Mouse (Mus musculus) midbrain, embryonic 11.5 days (tissue): ENCODE results near the gene Ccn1. TPM values are rescaled to one million over a fixed set of nuclear protein-coding genes. Genes with fewer than 3 reads are reported as not detected.

Experiments used
- ATAC-seq: fragments of 200-750 bp; cut with Nextera tagmentation; 2 replicates; pipeline ENCODE4 v1.8.0; 2017; ENCODE audit warnings: moderate TSS enrichment, moderate library complexity; ENCODE audit not compliant: low FRiP score
- DNase-seq: peaks from one replicate; pipeline ENCODE4 v3.0.0; 2015; ENCODE audit warnings: low spot score; ENCODE audit errors: missing footprints
- H3K27ac ChIP-seq: fragments of 300-500 bp; sonication (generic); 2 replicates; pipeline ENCODE4 v1.5.1; 2014; ENCODE audit warnings: low read depth, low read length
- H3K27me3 ChIP-seq: fragments of 300-500 bp; sonication (generic); 2 replicates; pipeline ENCODE4 v1.6.1; 2014; ENCODE audit warnings: mild to moderate bottlenecking, low read length, moderate library complexity, mixed read lengths; ENCODE audit not compliant: control insufficient read depth, insufficient read depth
- H3K36me3 ChIP-seq: fragments of 300-500 bp; sonication (generic); 2 replicates; pipeline ENCODE4 v1.6.1; 2014; ENCODE audit warnings: mild to moderate bottlenecking, low read length, moderate library complexity, mixed read lengths; ENCODE audit not compliant: control insufficient read depth, insufficient read depth
- H3K4me1 ChIP-seq: fragments of 300-500 bp; sonication (generic); 2 replicates; pipeline ENCODE4 v1.6.1; 2014; ENCODE audit warnings: low read length; ENCODE audit not compliant: control insufficient read depth, insufficient read depth
- H3K4me2 ChIP-seq: fragments of 300-500 bp; sonication (generic); 2 replicates; pipeline ENCODE4 v1.6.1; 2014; ENCODE audit warnings: mild to moderate bottlenecking, moderate library complexity
- H3K4me3 ChIP-seq: fragments of 300-500 bp; sonication (generic); 2 replicates; pipeline ENCODE4 v1.5.1; 2014; ENCODE audit warnings: low read depth, low read length
- H3K9ac ChIP-seq: fragments of 300-500 bp; sonication (generic); 2 replicates; pipeline ENCODE4 v1.6.1; 2014; ENCODE audit warnings: low read length
- H3K9me3 ChIP-seq: fragments of 300-500 bp; sonication (generic); 2 replicates; pipeline ENCODE4 v1.6.1; 2016; ENCODE audit warnings: low read length; ENCODE audit not compliant: control insufficient read depth
- WGBS: fragments of 180-500 bp; shearing (Covaris S2); extraction: QIAGEN DNeasy Blood & Tissue Kit; methylation state at CpG from one replicate; pipeline ENCODE4 v1.1.7; 2014; 5-methylcytosine and 5-hydroxymethylcytosine counted together
- polyA plus RNA-seq: library from polyadenylated mRNA; unstranded; fragments of >200 nt; fragmentation: Nextera tagmentation; extraction: Ambion mirVana; gene quantifications from 2 replicates; pipeline ENCODE4 v1.2.1, GENCODE M21; 2014

Ccn1 gene
- polyA plus RNA-seq, 1 experiment from 2014 or later = 15.7 TPM

- no peak overlapping the region for H3K9ac ChIP-seq
- WGBS = 94% methylated on average over 6 of the region's 6 CpGs
- no peak overlapping the region for H3K4me2 ChIP-seq
- ATAC-seq (no peak), DNase-seq (no peak)
- peaks cover 10% of the 10 kb centered on the region for H3K36me3 ChIP-seq
- H3K27ac ChIP-seq = no peak overlapping the region
- H3K27me3 ChIP-seq = no peaks in the 10 kb centered on the region
- no peak overlapping the region for H3K4me3 ChIP-seq
- H3K4me1 ChIP-seq = no peaks in the 10 kb centered on the region
- no peaks in the 10 kb centered on the region for H3K9me3 ChIP-seq
Observed at GRCm38 (mm10) chr3:145600801-145601200, 49.0 kb downstream of the Ccn1 start.

- Histone ChIP-seq H3K36me3 (peaks cover 13% of the 10 kb centered on the region; the same call in 1 of the 2 replicates), H3K4me3 (no peak overlapping the region), H3K9ac (no peak overlapping the region), H3K4me1 (no peaks in the 10 kb centered on the region), H3K4me2 (no peak overlapping the region), H3K9me3 (no peaks in the 10 kb centered on the region), H3K27ac (no peak overlapping the region), H3K27me3 (no peaks in the 10 kb centered on the region)
- WGBS = 96% methylated on average over 7 of the region's 7 CpGs
- ATAC-seq = no peak
- DNase-seq = no peak
Observed at GRCm38 (mm10) chr3:145599059-145599458, 50.7 kb downstream of the Ccn1 start.

Other genes starting within 250 kb of the Ccn1 start
- gene Znhit6, start 73.8 kb downstream of the Ccn1 start, polyA plus RNA-seq = 37.5 and 40.4 TPM in 2 replicates
- 26.3 and 26.8 TPM in 2 replicates for gene Ddah1, start 108.7 kb upstream of the Ccn1 start, polyA plus RNA-seq